Mouse (Mus musculus) heart, embryonic 12.5 days (tissue): ENCODE data around the gene Ell2. TPM values are rescaled to one million over a fixed set of nuclear protein-coding genes. Genes with fewer than 3 reads are reported as not detected.
A peak's percentile ranks its signal among the peaks of the same experiment; 100 is the strongest.
"Not testable (repeated sequence)": the region's sequence is repeated elsewhere in the genome, so short reads cannot be mapped to it uniquely, and the experiment has no call there.

Source experiments
- ATAC-seq: fragments of 200-750 bp; cut with Nextera tagmentation; 2 replicates; pipeline ENCODE4 v1.8.0; 2017; ENCODE audit warnings: moderate TSS enrichment, moderate library complexity; ENCODE audit not compliant: insufficient number of reproducible peaks, low FRiP score
- H3K27ac ChIP-seq: fragments of 300-500 bp; sonication (generic); 2 replicates; pipeline ENCODE4 v1.5.1; 2016; ENCODE audit warnings: mild to moderate bottlenecking, moderate library complexity; ENCODE audit not compliant: poor library complexity, severe bottlenecking
- H3K27me3 ChIP-seq: fragments of 300-500 bp; sonication (generic); replicated peaks from 2 replicates; pipeline ENCODE4 v1.6.1; 2016; ENCODE audit warnings: mild to moderate bottlenecking, moderate library complexity
- H3K36me3 ChIP-seq: fragments of 300-500 bp; sonication (generic); 2 replicates; pipeline ENCODE4 v1.6.1; 2016; ENCODE audit warnings: mild to moderate bottlenecking, moderate library complexity
- H3K4me1 ChIP-seq: fragments of 300-500 bp; sonication (generic); replicated peaks from 2 replicates; pipeline ENCODE4 v1.6.1; 2016; ENCODE audit warnings: mild to moderate bottlenecking
- H3K4me2 ChIP-seq: fragments of 300-500 bp; sonication (generic); 2 replicates; pipeline ENCODE4 v1.6.1; 2016; ENCODE audit warnings: mild to moderate bottlenecking, moderate library complexity
- H3K4me3 ChIP-seq: fragments of 300-500 bp; sonication (generic); 2 replicates; pipeline ENCODE4 v1.5.1; 2016; ENCODE audit warnings: mild to moderate bottlenecking
- H3K9ac ChIP-seq: fragments of 300-500 bp; sonication (generic); 2 replicates; pipeline ENCODE4 v1.6.1; 2016; ENCODE audit warnings: mild to moderate bottlenecking, moderate library complexity
- H3K9me3 ChIP-seq: fragments of 300-500 bp; sonication (generic); replicated peaks from 2 replicates; pipeline ENCODE4 v1.6.1; 2016; ENCODE audit warnings: mild to moderate bottlenecking, moderate library complexity
- WGBS: fragments of 180-500 bp; shearing (Covaris S2); methylation state at CpG from one replicate; pipeline ENCODE4 v1.1.7; 2016; 5-methylcytosine and 5-hydroxymethylcytosine counted together
- polyA plus RNA-seq: library from polyadenylated mRNA; unstranded; fragments of >200 nt; fragmentation: Nextera tagmentation; extraction: Ambion mirVana; gene quantifications from 2 replicates; pipeline ENCODE4 v1.2.1, GENCODE M21; 2016

Ell2 gene
- polyA plus RNA-seq, 1 experiment from 2014 or later: 10.4 TPM

DNA sequence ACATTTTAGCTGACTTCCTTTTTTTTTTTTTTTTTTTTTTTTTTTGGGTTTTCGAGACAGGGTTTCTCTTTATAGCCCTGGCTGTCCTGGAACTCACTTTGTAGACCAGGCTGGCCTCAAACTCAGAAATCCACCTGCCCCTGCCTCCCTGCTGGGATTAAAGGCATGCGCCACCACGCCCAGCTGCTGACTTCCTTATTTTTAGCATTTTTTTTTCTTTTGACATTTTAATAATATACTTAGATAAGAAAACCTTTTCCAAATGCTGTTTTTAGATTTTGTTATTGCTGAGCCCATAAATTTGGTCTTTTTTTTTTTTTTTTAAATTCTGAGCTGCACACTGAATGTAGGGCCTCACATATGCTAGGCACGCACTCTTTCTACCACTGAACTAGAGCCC, 5.0 kb downstream of the Ell2 start:
- not testable (repeated sequence) for H3K9ac ChIP-seq, H3K4me2 ChIP-seq, H3K27ac ChIP-seq, H3K4me3 ChIP-seq, H3K9me3 ChIP-seq, H3K36me3 ChIP-seq, ATAC-seq, H3K27me3 ChIP-seq
- H3K4me1 ChIP-seq: peaks cover 10% of the 10 kb centered on the region
- WGBS: 91% methylated on average over 4 of the region's 4 CpGs

DNA sequence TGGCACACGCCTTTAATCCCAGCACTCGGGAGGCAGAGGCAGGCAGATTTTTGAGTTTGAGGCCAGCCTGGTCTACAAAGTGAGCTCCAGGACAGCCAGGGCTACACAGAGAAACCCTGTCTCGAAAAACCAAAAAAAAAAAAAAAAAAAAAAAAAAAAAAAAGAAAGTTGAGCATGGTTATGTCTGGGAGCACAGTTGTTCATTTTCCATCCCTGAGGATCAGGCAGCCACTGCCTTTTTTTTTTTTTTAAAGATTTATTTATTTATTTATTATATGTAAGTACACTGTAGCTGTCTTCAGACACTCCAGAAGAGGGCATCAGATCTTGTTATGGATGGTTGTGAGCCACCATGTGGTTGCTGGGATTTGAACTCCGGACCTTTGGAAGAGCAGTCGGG, 6.0 kb downstream of the Ell2 start:
- 84% methylated on average over 5 of the region's 5 CpGs for WGBS
- not testable (repeated sequence) for H3K36me3 ChIP-seq, H3K9ac ChIP-seq, H3K4me3 ChIP-seq, ATAC-seq, H3K27me3 ChIP-seq, H3K9me3 ChIP-seq, H3K27ac ChIP-seq, H3K4me2 ChIP-seq
- peaks cover 10% of the 10 kb centered on the region for H3K4me1 ChIP-seq

DNA sequence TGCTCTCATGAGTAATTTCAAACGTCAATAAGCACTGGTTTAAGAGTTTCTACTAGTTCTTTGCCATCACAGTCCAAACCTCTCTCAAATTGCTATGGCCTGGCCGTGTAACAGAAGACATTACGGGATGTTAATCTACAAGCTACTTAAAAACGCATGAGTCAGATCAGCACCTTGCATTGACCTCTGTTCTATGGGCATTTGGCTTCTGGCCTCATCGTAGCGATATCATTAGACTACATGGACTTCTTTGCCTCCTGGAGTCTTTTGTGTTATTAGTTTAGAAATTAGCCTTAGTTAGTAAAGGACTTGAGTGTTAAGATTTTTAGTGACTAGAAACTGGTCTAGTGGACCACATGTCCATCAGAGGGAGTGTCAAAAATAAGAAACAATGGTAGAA, 7.8 kb downstream of the Ell2 start:
- ATAC-seq: no peak
- H3K4me1 ChIP-seq: peaks cover 5% of the 10 kb centered on the region
- no peaks in the 10 kb centered on the region for H3K27me3 ChIP-seq
- 78% methylated on average over 6 of the region's 6 CpGs for WGBS
- H3K4me3 ChIP-seq: no peak overlapping the region
- no peak overlapping the region for H3K4me2 ChIP-seq
- no peak overlapping the region for H3K9ac ChIP-seq
- no peaks in the 10 kb centered on the region for H3K9me3 ChIP-seq
- no peak overlapping the region for H3K27ac ChIP-seq
- H3K36me3 ChIP-seq: no peaks in the 10 kb centered on the region

DNA sequence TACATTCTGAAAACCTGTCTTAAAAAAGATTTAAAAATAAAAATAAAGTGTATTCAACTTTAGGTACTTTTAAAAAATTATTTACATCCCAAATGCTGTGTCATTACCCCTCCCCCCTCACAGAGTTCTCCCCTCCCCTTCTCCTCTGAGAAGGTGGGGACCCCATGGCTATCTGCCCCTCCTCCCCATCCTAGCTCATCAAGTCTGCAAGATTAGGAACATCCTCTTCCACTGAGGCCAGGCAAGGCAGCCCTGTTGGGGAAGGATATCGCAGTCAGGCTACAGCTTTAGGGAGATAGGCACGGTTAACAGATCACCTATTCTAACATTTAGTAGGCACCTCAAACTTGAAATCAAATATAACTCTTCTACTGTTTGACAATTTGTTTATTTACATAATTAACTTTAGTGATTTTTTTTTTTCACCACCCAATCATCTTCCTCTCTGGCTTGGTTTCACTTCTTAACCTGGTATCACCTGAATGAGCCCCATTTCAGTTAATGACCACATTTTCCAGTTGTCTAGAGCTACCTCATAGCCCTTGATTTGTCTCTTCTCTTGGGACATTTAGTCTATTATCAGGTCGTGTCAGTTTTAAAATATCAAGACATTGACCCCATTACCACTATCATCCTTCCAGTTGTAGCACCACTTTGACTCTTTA, 11.2 kb downstream of the Ell2 start:
- peak; percentile 81 for ATAC-seq
- Histone ChIP-seq H3K27ac (no peak overlapping the region), H3K4me3 (no peak overlapping the region), H3K36me3 (no peaks in the 10 kb centered on the region), H3K27me3 (no peaks in the 10 kb centered on the region), H3K9ac (no peak overlapping the region), H3K4me2 (no peak overlapping the region), H3K4me1 (no peaks in the 10 kb centered on the region), H3K9me3 (no peaks in the 10 kb centered on the region)
- 40% methylated on average over 3 of the region's 3 CpGs for WGBS

DNA sequence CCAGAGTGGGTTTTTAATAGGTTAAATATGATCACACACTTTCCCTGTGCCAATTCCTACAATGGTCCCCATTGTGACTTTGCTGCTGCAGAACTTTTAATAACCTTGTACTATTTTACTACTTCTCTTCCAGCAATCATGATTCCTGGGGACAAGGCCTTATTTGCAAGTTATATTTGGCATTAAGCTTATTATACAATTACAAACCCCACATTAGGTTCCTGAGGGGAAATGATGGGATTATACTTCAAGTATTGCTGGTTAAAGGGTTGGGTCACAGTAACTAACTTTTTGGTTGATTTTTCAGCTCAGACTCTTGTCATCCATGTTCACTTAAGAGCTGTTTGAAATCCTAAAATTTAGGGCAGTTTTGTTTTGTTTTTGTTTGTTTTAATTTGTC, 11.8 kb downstream of the Ell2 start:
- Histone ChIP-seq H3K4me1 (no peaks in the 10 kb centered on the region), H3K27ac (no peak overlapping the region), H3K27me3 (no peaks in the 10 kb centered on the region), H3K9me3 (no peaks in the 10 kb centered on the region), H3K4me3 (no peak overlapping the region), H3K9ac (no peak overlapping the region), H3K4me2 (no peak overlapping the region), H3K36me3 (no peaks in the 10 kb centered on the region)
- ATAC-seq: no peak

DNA sequence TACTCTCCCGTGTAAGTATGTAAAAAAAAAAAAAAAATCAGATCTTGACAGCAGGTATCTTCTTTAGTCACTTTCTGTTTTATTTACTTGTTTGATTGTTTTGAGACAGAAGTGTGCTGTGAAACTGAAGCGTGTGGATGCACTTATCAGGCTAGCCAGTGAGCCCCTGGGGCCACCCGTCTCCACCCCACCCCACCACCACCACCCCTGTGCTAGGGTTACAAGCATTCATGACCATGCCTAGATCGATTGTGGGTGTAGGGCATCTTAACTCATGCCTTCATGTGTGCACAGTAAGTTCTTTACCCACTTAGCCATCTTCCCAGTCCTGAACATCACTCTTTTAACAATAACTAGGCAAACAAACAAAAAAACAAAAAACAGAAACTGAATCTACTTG, 13.1 kb downstream of the Ell2 start:
- peak; percentile 75; the same call in 1 of the 2 replicates for ATAC-seq
- 58% methylated on average over 4 of the region's 4 CpGs for WGBS
- Histone ChIP-seq H3K27me3 (no peaks in the 10 kb centered on the region), H3K9ac (no peak overlapping the region), H3K4me1 (no peaks in the 10 kb centered on the region), H3K36me3 (no peaks in the 10 kb centered on the region), H3K9me3 (no peaks in the 10 kb centered on the region), H3K27ac (no peak overlapping the region), H3K4me3 (no peak overlapping the region), H3K4me2 (no peak overlapping the region)

DNA sequence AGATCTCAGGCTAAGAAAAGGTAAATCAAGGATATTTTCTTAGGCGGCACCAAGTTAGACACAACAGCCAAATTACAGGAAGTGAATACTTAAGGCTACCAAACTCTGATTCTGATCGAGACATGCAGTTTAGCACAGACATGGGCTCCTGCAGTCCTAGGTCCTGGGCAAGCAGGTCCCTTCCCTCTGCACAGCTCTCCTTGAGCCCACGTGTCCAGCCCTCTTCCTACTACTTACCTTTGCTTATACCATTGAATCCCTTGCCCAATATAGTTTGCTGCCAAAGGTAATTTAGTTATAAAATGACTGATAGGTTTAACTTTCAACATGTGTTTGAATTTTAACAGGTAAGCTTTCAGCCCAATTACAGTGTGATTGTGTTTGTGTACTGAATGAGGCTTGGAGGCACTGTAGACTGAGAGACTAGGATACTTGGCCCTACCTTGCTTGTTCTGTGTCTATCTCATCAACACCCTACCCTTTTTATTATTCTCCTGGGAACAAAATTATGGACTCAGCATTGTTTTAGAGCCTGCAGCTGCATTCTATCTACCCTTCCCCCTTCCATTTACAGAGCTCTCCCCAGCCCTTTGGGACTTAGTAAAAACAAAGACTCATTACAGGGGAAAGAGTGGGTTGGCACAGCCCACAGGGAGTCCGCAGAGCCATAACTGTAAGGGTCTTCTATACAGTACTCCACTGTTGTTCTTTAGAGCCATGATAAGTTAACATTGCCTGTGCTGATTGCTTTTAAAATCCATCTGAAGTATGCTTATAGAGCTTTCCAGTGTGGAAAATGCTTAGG, 20.2 kb downstream of the Ell2 start:
- H3K9me3 ChIP-seq: no peaks in the 10 kb centered on the region
- H3K4me2 ChIP-seq: no peak overlapping the region
- H3K4me1 ChIP-seq: peaks cover 9% of the 10 kb centered on the region
- 57% methylated on average over 4 of the region's 4 CpGs for WGBS
- ATAC-seq: no peak
- H3K36me3 ChIP-seq: no peaks in the 10 kb centered on the region
- no peak overlapping the region for H3K4me3 ChIP-seq
- no peak overlapping the region for H3K27ac ChIP-seq
- H3K9ac ChIP-seq: no peak overlapping the region
- H3K27me3 ChIP-seq: no peaks in the 10 kb centered on the region

DNA sequence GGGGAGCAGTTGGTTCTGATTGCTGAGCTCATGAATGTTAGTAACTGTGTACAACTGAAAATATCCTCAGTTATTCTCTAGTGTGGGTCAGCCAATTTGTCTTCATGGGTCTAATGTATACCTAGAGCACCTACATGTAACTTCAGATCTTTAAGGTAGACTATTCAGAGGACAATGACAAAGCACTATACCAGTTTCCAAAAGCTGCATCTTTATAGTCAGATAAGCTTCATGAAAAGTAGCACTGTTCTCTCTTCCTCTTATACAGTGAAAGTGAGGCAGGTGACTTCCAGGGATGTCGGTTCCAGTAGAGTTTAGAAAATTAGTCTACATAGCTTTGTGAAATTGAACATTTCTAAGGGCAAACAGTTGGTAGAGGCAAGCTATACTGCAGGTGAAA, 21.4 kb downstream of the Ell2 start:
- Histone ChIP-seq H3K4me2 (no peak overlapping the region), H3K27ac (no peak overlapping the region), H3K4me3 (no peak overlapping the region), H3K4me1 (peaks cover 9% of the 10 kb centered on the region), H3K36me3 (no peaks in the 10 kb centered on the region), H3K9me3 (no peaks in the 10 kb centered on the region), H3K9ac (no peak overlapping the region), H3K27me3 (no peaks in the 10 kb centered on the region)
- 80% methylated on average over 1 of the region's 1 CpGs for WGBS
- ATAC-seq: no peak

DNA sequence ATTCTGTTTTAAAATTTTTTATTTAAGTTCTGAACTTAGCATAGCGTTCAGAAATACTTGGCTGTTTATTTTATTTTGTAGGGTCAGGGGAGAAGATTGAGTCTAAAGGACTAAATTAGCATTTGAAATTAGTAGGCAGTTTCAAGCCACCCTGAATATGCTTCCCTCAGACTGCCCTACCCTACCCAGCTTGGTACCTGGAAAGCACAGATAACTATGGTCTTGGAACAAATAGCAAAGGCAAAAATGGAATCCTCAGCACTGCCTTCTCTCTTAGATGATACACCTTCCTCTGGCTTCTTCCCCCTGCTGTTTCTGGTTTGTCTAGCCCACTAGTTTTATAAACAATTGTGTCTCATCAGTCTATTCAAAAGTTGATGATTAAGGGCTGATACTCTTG, 23.3 kb downstream of the Ell2 start:
- Histone ChIP-seq H3K4me2 (no peak overlapping the region), H3K9ac (no peak overlapping the region), H3K4me3 (no peak overlapping the region), H3K27me3 (no peaks in the 10 kb centered on the region), H3K9me3 (no peaks in the 10 kb centered on the region), H3K4me1 (peaks cover 9% of the 10 kb centered on the region), H3K27ac (no peak overlapping the region), H3K36me3 (no peaks in the 10 kb centered on the region)
- 71% methylated on average over 1 of the region's 1 CpGs for WGBS
- ATAC-seq: no peak

DNA sequence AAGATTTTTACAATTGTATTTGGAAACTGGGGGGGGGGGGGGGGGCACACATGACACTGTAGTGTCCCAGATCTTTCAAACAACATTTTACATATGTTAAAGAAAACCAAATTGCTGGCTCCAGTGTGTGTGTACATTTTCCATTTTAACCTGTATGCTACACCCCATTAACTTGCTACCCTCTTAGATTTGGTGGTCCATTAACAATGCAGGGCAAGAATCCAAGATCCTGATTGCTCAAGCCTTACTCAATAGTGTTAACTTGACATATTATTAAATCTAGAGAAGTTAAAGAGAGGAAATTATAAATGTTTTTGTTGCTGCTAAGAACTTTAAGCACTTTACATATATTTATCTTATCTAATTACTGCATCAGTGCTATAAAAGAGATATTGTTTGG, 24.2 kb downstream of the Ell2 start:
- Histone ChIP-seq H3K36me3 (no peaks in the 10 kb centered on the region), H3K4me2 (no peak overlapping the region), H3K9me3 (no peaks in the 10 kb centered on the region), H3K4me1 (peaks cover 9% of the 10 kb centered on the region), H3K4me3 (no peak overlapping the region), H3K27ac (no peak overlapping the region), H3K9ac (no peak overlapping the region), H3K27me3 (no peaks in the 10 kb centered on the region)
- ATAC-seq: no peak

DNA sequence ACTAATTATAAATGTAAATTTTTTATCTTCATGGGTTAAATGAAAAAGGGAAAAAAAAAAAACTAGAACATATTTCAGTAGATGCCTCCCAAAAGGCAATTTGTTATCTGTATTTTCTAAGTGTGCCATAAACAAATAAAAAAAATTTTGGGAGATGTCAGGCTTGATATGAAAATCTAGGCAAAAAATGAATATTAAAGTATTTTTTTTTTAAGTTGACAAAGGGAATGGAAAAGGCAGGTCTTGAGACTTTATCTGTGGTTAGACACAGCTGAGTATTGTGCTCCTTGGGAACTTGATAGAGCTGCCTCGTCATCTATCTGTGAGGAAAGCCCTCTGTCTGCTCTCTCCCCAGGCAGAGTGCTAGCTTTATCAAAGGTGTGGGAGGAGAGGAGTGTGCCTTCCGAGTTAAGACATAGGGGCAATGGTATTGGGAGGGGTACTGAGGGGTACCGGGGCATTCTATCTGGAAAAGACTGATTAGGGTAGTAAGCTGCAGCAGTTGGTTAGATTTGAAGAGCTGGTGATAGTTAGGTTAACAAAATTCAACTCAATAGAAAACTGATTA, 27.1 kb downstream of the Ell2 start:
- no peak overlapping the region for H3K4me3 ChIP-seq
- H3K4me2 ChIP-seq: no peak overlapping the region
- ATAC-seq: peak; percentile 93
- H3K9me3 ChIP-seq: no peaks in the 10 kb centered on the region
- H3K4me1 ChIP-seq: peaks cover 6% of the 10 kb centered on the region
- no peaks in the 10 kb centered on the region for H3K36me3 ChIP-seq
- no peaks in the 10 kb centered on the region for H3K27me3 ChIP-seq
- WGBS: 16% methylated on average over 3 of the region's 3 CpGs
- H3K9ac ChIP-seq: no peak overlapping the region
- no peak overlapping the region for H3K27ac ChIP-seq
